Mouse (Mus musculus): ENCODE data around the gene Cyb5b. TPM values are rescaled to one million over a fixed set of nuclear protein-coding genes. Genes with fewer than 3 reads are reported as not detected.

The Cyb5b gene
- polyA plus RNA-seq, 1 experiment from 2014 or later, result 84.0 TPM

DNA sequence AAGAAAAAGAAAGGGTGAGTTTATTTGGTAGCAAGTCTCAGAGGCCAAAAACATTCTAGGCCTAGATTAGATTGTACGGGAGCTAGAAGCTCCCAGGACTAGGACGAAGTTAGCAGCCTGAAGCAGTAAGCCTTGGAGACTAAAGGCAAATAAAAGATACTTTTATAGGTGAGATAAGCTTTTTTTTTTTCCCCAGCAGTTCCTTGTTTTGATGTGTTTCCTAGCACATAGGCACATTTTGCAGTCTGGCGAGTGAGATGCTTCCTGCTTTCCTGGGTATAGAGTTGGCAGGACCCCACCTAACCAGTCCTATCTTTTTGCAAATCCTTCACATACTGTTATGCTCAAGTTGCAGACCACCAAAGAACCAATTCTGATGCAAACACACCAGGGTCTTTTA is 82.8 kb downstream of the Cyb5b start:
- Histone ChIP-seq H3K4me1 (replicated peaks; ENCODE audit: control insufficient read depth, insufficient read depth, low read length) (no peaks in the 10 kb centered on the region), H3K27ac (ENCODE audit: low read length) (no peak overlapping the region), H3K9ac (ENCODE audit: low read length) (no peak overlapping the region), H3K4me2 (ENCODE audit: low read depth, low read length) (no peak overlapping the region), H3K27me3 (ENCODE audit: control insufficient read depth, insufficient read depth, low read depth, low read length) (no peaks in the 10 kb centered on the region), H3K36me3 (ENCODE audit: control insufficient read depth, insufficient read depth, low read length) (no peaks in the 10 kb centered on the region), H3K4me3 (ENCODE audit: low read length) (no peak overlapping the region), H3K9me3 (ENCODE audit: control insufficient read depth, low read length) (no peaks in the 10 kb centered on the region)
- ATAC-seq (ENCODE audit: low read depth), result no peak
- WGBS, result 88% methylated on average over 3 of the region's 3 CpGs

DNA sequence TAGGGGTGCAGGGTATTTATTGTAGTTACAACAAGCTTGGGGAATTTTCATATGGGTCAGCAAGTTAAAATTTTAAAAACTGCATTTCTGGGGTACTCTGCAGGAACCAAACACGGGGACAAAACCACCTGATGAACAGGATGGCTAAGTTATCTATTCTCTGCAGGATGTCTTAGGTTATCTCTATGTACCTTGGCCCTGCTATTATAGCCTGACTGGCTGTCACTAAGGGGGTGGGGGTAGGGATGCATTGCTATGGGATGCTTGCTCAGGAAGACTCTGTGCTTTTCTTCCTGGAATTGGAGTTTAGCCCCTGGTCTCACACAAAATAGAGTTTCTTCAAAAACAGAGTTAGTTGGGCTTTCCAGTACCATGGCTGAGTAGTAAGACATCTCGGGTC is 83.3 kb downstream of the Cyb5b start:
- Histone ChIP-seq H3K4me2 (ENCODE audit: low read depth, low read length) (no peak overlapping the region), H3K9me3 (ENCODE audit: control insufficient read depth, low read length) (no peaks in the 10 kb centered on the region), H3K9ac (ENCODE audit: low read length) (no peak overlapping the region), H3K4me1 (replicated peaks; ENCODE audit: control insufficient read depth, insufficient read depth, low read length) (no peaks in the 10 kb centered on the region), H3K36me3 (ENCODE audit: control insufficient read depth, insufficient read depth, low read length) (no peaks in the 10 kb centered on the region), H3K27me3 (ENCODE audit: control insufficient read depth, insufficient read depth, low read depth, low read length) (no peaks in the 10 kb centered on the region), H3K27ac (ENCODE audit: low read length) (no peak overlapping the region), H3K4me3 (ENCODE audit: low read length) (no peak overlapping the region)
- ATAC-seq (ENCODE audit: low read depth), result no peak
- 58% methylated on average over 2 of the region's 2 CpGs for WGBS

Other genes starting within 250 kb of the Cyb5b start
- 15.0 and 15.7 TPM in 2 replicates for gene Sntb2, start 214.9 kb upstream of the Cyb5b start, polyA plus RNA-seq (2015; fragmentation: Nextera tagmentation; extraction: Ambion mirVana)
- 65.3 and 68.9 TPM in 2 replicates for gene Vps4a, start 119.4 kb upstream of the Cyb5b start, polyA plus RNA-seq (2015; fragmentation: Nextera tagmentation; extraction: Ambion mirVana)
- 32.7 and 35.5 TPM in 2 replicates for gene Pdf, start 102.0 kb upstream of the Cyb5b start, polyA plus RNA-seq (2015; fragmentation: Nextera tagmentation; extraction: Ambion mirVana)
- gene Cog8, start 94.0 kb upstream of the Cyb5b start, polyA plus RNA-seq (2015; fragmentation: Nextera tagmentation; extraction: Ambion mirVana), result 28.6 and 29.6 TPM in 2 replicates
- 68.6 and 75.3 TPM in 2 replicates for gene Nip7, start 93.8 kb upstream of the Cyb5b start, polyA plus RNA-seq (2015; fragmentation: Nextera tagmentation; extraction: Ambion mirVana)
- 1.7 and 1.9 TPM in 2 replicates for gene Tmed6, start 85.0 kb upstream of the Cyb5b start, polyA plus RNA-seq (2015; fragmentation: Nextera tagmentation; extraction: Ambion mirVana)
- 16.8 and 18.4 TPM in 2 replicates for gene Terf2, start 54.1 kb upstream of the Cyb5b start, polyA plus RNA-seq (2015; fragmentation: Nextera tagmentation; extraction: Ambion mirVana)
- 11.1 and 13.3 TPM in 2 replicates for gene Nfat5, start 142.8 kb downstream of the Cyb5b start, polyA plus RNA-seq (2015; fragmentation: Nextera tagmentation; extraction: Ambion mirVana)

Measured in lung, embryonic 16.5 days (tissue).